1 mouse cellular context compared by ENCODE assay signal in genomic region chr19:5566316-5566715, GRCm38 (mm10).
A peak's percentile ranks its signal among the peaks of the same experiment; 100 is the strongest.
TF ChIP-seq lines count a peak whose summit lies in the region.

No protein-coding gene starts in this region.

TF ChIP-seq in MEL, 35 proteins besides CTCF, POLR2A, EP300 and RAD21:
- TF ChIP-seq GATA1 (IDR thresholded peaks at IDR 0.05; ENCODE audit: low read depth, low read length) (no peak), SIN3A (IDR thresholded peaks at IDR 0.05; ENCODE audit: low read length) (peak; percentile 40; the same call in 1 of the 2 replicates), UBTF (IDR thresholded peaks at IDR 0.05; ENCODE audit: borderline replicate concordance, insufficient read depth, low read depth, low read length) (no peak), SMC3 (IDR thresholded peaks at IDR 0.05; ENCODE audit: low read depth, low read length) (0 out of 2 replicates have a peak, but pooled peaks have one; percentile 17), GABPA (IDR thresholded peaks at IDR 0.05; ENCODE audit: low read depth, low read length) (no peak)
TF ChIP-seq in MEL: peak in this region for 2.
